Mouse (Mus musculus): ENCODE data around the gene Tmem102. TPM values are rescaled to one million over a fixed set of nuclear protein-coding genes. Genes with fewer than 3 reads are reported as not detected.

The Tmem102 gene
- polyA plus RNA-seq, 1 experiment from 2014 or later, result 22.9 TPM

DNA sequence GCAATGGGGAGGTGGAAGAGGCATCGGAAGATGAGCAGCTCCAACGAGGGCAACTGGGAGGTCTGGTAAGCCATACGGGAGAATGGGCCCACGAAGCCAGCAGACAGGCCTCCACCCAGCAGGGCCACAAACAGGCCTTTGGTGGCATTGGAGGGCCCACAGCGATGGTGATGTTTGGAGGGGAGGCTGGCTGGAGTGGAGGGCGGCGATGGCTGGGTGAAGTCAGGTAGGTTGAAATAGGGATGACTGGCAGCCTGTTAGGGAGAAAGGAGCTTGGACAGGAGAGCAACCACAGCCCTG is 44.6 kb downstream of the Tmem102 start:
- H3K9me3 ChIP-seq (ENCODE audit: control insufficient read depth, low read length), result no peaks in the 10 kb centered on the region
- H3K27me3 ChIP-seq (replicated peaks; ENCODE audit: control insufficient read depth, insufficient read depth, low read length), result no peaks in the 10 kb centered on the region
- H3K4me3 ChIP-seq (ENCODE audit: low read depth, low read length), result no peak overlapping the region
- DNase-seq (ENCODE audit: low spot score) (no peak), ATAC-seq (replicated peaks; ENCODE audit: low FRiP score, low TSS enrichment, low read depth) (no peak)
- WGBS, result 92% methylated on average over 7 of the region's 7 CpGs
- peaks cover 29% of the 10 kb centered on the region for H3K4me1 ChIP-seq (replicated peaks; ENCODE audit: control insufficient read depth, insufficient read depth, low read length)
- H3K27ac ChIP-seq (ENCODE audit: low read depth), result no peak overlapping the region
- no peak overlapping the region for H3K9ac ChIP-seq (ENCODE audit: low read length)
- no peak overlapping the region for H3K4me2 ChIP-seq (ENCODE audit: low read length)
- no peaks in the 10 kb centered on the region for H3K36me3 ChIP-seq (ENCODE audit: control insufficient read depth, insufficient read depth, low read length)

DNA sequence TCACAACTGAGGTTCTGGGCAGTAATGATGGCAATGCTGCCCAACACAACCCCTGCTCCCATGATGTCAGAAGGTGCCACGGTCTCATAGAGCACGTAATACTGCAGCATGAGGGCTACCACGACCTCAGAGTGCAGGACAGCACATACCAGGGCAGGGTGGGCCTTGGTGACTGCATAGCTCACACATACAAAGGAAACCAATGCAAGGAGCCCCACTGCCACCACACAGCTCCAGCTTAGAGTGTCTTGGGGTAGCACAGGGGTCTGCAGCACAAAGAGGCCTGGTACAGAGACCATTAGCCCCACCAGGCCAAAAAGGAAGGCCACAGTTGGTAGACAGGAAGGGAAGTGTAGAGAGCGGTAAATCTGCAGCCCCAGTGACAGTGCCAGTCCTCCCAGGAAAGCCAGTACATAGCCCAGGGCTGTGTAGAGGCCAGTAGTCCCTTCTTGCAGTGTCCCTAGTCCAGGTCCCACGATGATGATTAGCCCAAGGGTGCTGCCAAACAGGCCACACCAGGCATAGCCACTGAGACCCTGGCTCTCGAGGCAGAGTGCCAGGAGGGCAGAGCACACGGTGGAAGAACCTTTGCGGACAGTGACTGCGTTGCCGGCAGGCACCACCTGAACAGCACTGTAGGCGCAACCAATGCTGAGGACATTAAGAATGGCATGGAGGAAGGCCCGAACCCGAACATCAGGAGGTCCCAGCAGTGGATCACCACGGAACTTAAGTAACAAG is 45.1 kb downstream of the Tmem102 start:
- no peak overlapping the region; the same call in 1 of the 2 replicates for H3K4me3 ChIP-seq (ENCODE audit: low read depth, low read length)
- H3K4me1 ChIP-seq (replicated peaks; ENCODE audit: control insufficient read depth, insufficient read depth, low read length), result peaks cover 32% of the 10 kb centered on the region
- H3K4me2 ChIP-seq (ENCODE audit: low read length), result peak overlapping the region; percentile 93
- H3K27me3 ChIP-seq (replicated peaks; ENCODE audit: control insufficient read depth, insufficient read depth, low read length), result no peaks in the 10 kb centered on the region
- peak overlapping the region; percentile 99; the same call in 1 of the 2 replicates for H3K27ac ChIP-seq (ENCODE audit: low read depth)
- no peak overlapping the region for H3K9ac ChIP-seq (ENCODE audit: low read length)
- WGBS, result 79% methylated on average over 14 of the region's 14 CpGs
- DNase-seq (ENCODE audit: low spot score) (no peak), ATAC-seq (replicated peaks; ENCODE audit: low FRiP score, low TSS enrichment, low read depth) (no peak)
- H3K9me3 ChIP-seq (ENCODE audit: control insufficient read depth, low read length), result no peaks in the 10 kb centered on the region
- no peaks in the 10 kb centered on the region for H3K36me3 ChIP-seq (ENCODE audit: control insufficient read depth, insufficient read depth, low read length)

DNA sequence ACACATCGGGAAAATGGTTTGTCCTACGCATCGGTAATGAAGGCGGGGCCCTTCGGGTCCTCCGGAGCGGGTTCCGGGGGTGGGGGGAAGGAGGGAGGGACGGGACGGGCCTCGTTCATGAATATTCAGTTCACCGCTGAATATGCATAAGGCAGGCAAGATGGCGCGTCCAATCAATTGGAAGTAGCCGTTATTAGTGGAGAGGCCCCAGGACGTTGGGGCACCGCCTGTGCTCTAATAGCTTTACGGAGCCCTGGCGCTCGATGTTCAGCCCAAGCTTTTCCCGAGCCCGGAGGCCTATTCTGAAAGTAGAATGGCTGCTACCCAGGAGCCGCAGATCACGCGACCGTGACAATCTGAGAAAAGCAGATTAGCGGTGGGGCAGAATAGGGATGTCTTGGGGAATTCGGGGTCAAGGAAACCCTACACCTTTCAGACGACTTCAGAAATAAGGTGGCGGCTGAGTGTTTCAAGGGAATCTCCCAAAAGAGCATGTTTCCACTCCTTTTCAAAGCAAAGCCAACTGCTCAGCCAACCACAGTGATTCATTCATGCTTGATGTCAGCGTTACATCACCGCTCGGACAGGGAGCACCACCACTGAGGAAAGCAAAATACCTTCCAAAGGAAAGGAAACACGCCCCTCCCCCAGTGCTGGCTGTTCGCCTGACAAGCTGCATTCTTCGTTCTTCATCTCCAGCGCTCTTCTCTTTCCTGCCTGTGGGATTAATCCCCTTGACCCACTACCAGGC is 46.3 kb downstream of the Tmem102 start:
- Histone ChIP-seq H3K4me1 (replicated peaks; ENCODE audit: control insufficient read depth, insufficient read depth, low read length) (peaks cover 40% of the 10 kb centered on the region), H3K36me3 (ENCODE audit: control insufficient read depth, insufficient read depth, low read length) (no peaks in the 10 kb centered on the region), H3K4me3 (ENCODE audit: low read depth, low read length) (peak overlapping the region; percentile 56), H3K27me3 (replicated peaks; ENCODE audit: control insufficient read depth, insufficient read depth, low read length) (no peaks in the 10 kb centered on the region), H3K9me3 (ENCODE audit: control insufficient read depth, low read length) (no peaks in the 10 kb centered on the region), H3K27ac (ENCODE audit: low read depth) (peak overlapping the region; percentile 99), H3K9ac (ENCODE audit: low read length) (peak overlapping the region; percentile 89), H3K4me2 (ENCODE audit: low read length) (peak overlapping the region; percentile 93)
- DNase-seq (ENCODE audit: low spot score), result peak; percentile 91
- WGBS, result under 1% methylated on average over 37 of the region's 37 CpGs
- peak; percentile 82 for ATAC-seq (replicated peaks; ENCODE audit: low FRiP score, low TSS enrichment, low read depth)

DNA sequence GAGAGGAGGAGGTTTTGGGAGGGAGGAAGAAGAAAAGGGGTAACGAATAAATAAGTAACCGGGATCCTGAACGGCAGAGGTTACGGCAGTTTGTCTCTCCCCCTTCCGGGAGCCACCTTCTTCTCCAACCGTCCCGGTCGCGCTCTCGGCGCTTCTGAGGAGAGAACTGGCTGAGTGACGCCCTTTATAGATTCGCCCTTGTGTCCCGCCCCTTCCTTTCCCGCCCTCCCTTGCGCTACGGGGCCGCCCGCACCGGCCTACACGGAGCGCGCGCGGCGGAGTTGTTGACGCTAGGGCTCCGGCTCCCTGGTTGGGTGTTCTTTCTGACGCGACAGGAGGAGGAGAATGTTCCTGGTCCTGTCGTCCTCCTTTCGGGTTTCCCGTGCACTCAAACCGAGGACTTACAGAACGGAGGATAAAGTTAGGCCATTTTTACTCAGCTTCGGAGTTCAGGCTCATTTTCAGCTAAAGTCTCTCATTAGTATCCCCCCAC is 46.9 kb downstream of the Tmem102 start, which contains the start of gene Polr2a:
TSS of gene Polr2a (minus strand) at position 160 of the 493 bp plus-strand sequence.
- Histone ChIP-seq H3K4me2 (ENCODE audit: low read length) (peak within 1 kb of the TSS; percentile 93), H3K9ac (ENCODE audit: low read length) (peak within 1 kb of the TSS; percentile 89), H3K4me1 (replicated peaks; ENCODE audit: control insufficient read depth, insufficient read depth, low read length) (peaks cover 41% of the 10 kb centered on the region), H3K27me3 (replicated peaks; ENCODE audit: control insufficient read depth, insufficient read depth, low read length) (no peaks in the 10 kb centered on the region), H3K27ac (ENCODE audit: low read depth) (peak within 1 kb of the TSS; percentile 99), H3K4me3 (ENCODE audit: low read depth, low read length) (peak within 1 kb of the TSS; percentile 56), H3K9me3 (ENCODE audit: control insufficient read depth, low read length) (no peaks in the 10 kb centered on the region), H3K36me3 (ENCODE audit: control insufficient read depth, insufficient read depth, low read length) (no peaks in the 10 kb centered on the region)
- under 1% methylated on average over 36 of the region's 36 CpGs for whole genome bisulfite sequencing
- ATAC-seq (replicated peaks; ENCODE audit: low FRiP score, low TSS enrichment, low read depth) (peak; percentile 95), DNase-seq (ENCODE audit: low spot score) (peak; percentile 99)

DNA sequence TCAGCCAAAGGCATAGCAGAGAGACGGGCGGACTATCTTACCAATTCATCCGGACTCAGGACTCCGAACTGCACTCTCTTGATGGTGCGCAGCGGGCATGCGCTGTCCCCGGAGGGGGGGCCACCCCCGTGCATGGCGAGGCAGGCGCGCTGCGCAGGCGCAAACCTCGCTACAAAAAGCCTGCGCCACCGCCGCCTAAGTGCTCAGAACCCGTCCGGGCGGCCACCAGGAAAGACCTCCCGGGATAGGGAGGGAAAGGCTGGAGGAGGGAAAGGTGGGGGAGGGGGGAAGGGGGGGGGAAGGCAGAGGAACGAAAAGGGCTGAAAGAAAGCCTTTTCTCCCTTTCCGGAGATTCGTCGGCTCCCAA is 47.4 kb downstream of the Tmem102 start:
- WGBS, result under 1% methylated on average over 26 of the region's 26 CpGs
- Histone ChIP-seq H3K4me1 (replicated peaks; ENCODE audit: control insufficient read depth, insufficient read depth, low read length) (peaks cover 41% of the 10 kb centered on the region), H3K27ac (ENCODE audit: low read depth) (peak overlapping the region; percentile 99), H3K27me3 (replicated peaks; ENCODE audit: control insufficient read depth, insufficient read depth, low read length) (no peaks in the 10 kb centered on the region), H3K4me2 (ENCODE audit: low read length) (peak overlapping the region; percentile 93), H3K9ac (ENCODE audit: low read length) (peak overlapping the region; percentile 89), H3K9me3 (ENCODE audit: control insufficient read depth, low read length) (no peaks in the 10 kb centered on the region), H3K4me3 (ENCODE audit: low read depth, low read length) (peak overlapping the region; percentile 56), H3K36me3 (ENCODE audit: control insufficient read depth, insufficient read depth, low read length) (no peaks in the 10 kb centered on the region)
- DNase-seq (ENCODE audit: low spot score), result peak; percentile 93
- peak; percentile 84 for ATAC-seq (replicated peaks; ENCODE audit: low FRiP score, low TSS enrichment, low read depth)

DNA sequence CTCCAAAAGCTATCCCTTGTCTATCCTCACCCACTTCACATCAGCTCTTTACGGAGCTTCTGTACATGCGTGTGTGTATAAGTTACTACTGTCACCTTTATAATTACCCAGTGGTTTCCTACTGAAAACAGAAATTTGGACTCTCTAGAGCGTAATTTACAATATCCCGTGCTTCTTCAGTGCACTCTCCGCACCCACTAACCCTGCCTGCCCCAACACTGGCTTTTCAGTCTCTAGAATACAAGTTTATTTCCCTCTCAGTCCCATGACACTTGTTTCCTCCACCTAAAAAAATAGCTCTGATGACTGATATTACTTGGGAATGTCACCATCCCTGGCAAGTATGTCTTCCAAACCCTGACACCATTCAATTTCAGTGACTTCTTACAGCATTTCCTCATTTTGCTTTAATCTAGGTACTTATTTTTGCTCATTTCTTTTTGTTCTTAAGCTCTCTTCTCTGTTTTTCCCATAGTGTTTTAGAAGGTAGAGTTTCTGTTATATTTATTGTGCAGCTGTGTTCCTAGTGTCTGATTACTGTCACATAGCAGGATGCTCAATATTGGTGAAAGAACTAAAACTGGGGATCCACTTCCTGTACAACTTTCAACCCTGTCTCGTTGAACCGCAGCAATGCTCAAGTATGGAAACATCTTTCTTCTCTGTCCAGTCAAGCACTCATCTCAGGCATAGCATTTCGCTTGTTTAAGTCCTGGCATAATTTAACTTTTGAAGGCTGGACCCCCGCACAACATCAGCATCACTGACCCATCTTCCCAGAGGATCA is 47.9 kb downstream of the Tmem102 start:
- H3K36me3 ChIP-seq (ENCODE audit: control insufficient read depth, insufficient read depth, low read length), result no peaks in the 10 kb centered on the region
- 40% methylated on average over 9 of the region's 9 CpGs for WGBS
- peak overlapping the region; percentile 89 for H3K9ac ChIP-seq (ENCODE audit: low read length)
- no peaks in the 10 kb centered on the region for H3K27me3 ChIP-seq (replicated peaks; ENCODE audit: control insufficient read depth, insufficient read depth, low read length)
- ATAC-seq (replicated peaks; ENCODE audit: low FRiP score, low TSS enrichment, low read depth) (no peak), DNase-seq (ENCODE audit: low spot score) (no peak)
- peaks cover 41% of the 10 kb centered on the region for H3K4me1 ChIP-seq (replicated peaks; ENCODE audit: control insufficient read depth, insufficient read depth, low read length)
- no peaks in the 10 kb centered on the region for H3K9me3 ChIP-seq (ENCODE audit: control insufficient read depth, low read length)
- peak overlapping the region; percentile 99 for H3K27ac ChIP-seq (ENCODE audit: low read depth)
- H3K4me2 ChIP-seq (ENCODE audit: low read length), result peak overlapping the region; percentile 93
- H3K4me3 ChIP-seq (ENCODE audit: low read depth, low read length), result peak overlapping the region; percentile 56

DNA sequence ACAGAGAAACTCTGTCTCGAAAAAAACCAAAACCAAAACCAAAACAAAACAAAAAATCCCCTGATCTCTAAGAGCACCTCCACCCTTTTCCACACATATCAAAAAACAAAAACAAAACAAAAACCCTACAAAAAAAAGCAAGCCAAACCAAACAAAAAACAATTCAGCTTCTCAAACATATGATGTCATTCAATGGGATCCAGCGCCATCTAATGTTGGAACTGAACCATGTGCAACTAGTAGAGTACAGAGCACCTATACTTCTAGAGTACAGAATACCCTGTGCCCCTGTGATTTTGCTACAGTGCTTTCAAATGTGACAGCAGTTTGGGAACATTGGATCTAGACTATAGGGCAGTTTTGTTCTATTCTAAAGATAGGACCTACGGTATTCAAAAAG is 50.7 kb downstream of the Tmem102 start:
- H3K9me3 ChIP-seq (ENCODE audit: control insufficient read depth, low read length), result no peaks in the 10 kb centered on the region
- peak overlapping the region; percentile 93; the same call in 1 of the 2 replicates for H3K4me2 ChIP-seq (ENCODE audit: low read length)
- peaks cover 4% of the 10 kb centered on the region; the same call in 1 of the 2 replicates for H3K36me3 ChIP-seq (ENCODE audit: control insufficient read depth, insufficient read depth, low read length)
- no peak overlapping the region for H3K4me3 ChIP-seq (ENCODE audit: low read depth, low read length)
- peaks cover 34% of the 10 kb centered on the region for H3K4me1 ChIP-seq (replicated peaks; ENCODE audit: control insufficient read depth, insufficient read depth, low read length)
- 53% methylated on average over 3 of the region's 3 CpGs for WGBS
- H3K27ac ChIP-seq (ENCODE audit: low read depth), result no peak overlapping the region
- DNase-seq (ENCODE audit: low spot score), result no peak
- no peak overlapping the region for H3K9ac ChIP-seq (ENCODE audit: low read length)
- ATAC-seq (replicated peaks; ENCODE audit: low FRiP score, low TSS enrichment, low read depth), result no peak
- H3K27me3 ChIP-seq (replicated peaks; ENCODE audit: control insufficient read depth, insufficient read depth, low read length), result no peaks in the 10 kb centered on the region

DNA sequence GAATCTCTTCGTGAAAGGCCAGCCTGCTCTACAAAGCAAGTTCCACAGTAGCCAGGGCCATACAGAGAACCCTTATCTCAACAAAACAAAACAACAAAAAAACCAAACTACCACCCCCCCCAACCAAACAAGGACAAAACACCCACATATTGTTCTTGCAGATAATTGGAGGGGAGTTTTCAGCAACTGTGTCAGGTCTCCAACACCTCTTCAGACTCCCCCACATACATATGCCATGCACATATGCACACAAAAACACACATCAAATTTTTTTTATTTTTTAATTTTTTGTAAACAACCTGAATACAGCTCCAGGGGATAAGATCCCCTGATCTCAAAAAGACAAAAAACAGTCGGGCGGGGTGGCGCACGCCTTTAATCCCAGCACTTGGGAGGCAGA is 51.2 kb downstream of the Tmem102 start:
- Histone ChIP-seq H3K4me3 (ENCODE audit: low read depth, low read length) (no peak overlapping the region), H3K9ac (ENCODE audit: low read length) (no peak overlapping the region), H3K9me3 (ENCODE audit: control insufficient read depth, low read length) (no peaks in the 10 kb centered on the region), H3K4me1 (replicated peaks; ENCODE audit: control insufficient read depth, insufficient read depth, low read length) (peaks cover 32% of the 10 kb centered on the region), H3K27me3 (replicated peaks; ENCODE audit: control insufficient read depth, insufficient read depth, low read length) (no peaks in the 10 kb centered on the region), H3K27ac (ENCODE audit: low read depth) (no peak overlapping the region), H3K4me2 (ENCODE audit: low read length) (no peak overlapping the region), H3K36me3 (ENCODE audit: control insufficient read depth, insufficient read depth, low read length) (peaks cover 4% of the 10 kb centered on the region; the same call in 1 of the 2 replicates)
- no peak for DNase-seq (ENCODE audit: low spot score)
- WGBS, result 91% methylated on average over 5 of the region's 5 CpGs
- ATAC-seq (replicated peaks; ENCODE audit: low FRiP score, low TSS enrichment, low read depth), result no peak
